Mouse (Mus musculus): Measurements from ENCODE around the gene Gm5798. TPM values are rescaled to one million over a fixed set of nuclear protein-coding genes. Genes with fewer than 3 reads are reported as not detected.

Gm5798 gene
- polyA plus RNA-seq (2012; rRNA removed) = not detected in 2 replicates

GRCm38 (mm10) chr14:41348309-41348708 lies at the start of gene Gm5798:
Gm5798 (plus strand) TSS chr14:41348609.

DNA sequence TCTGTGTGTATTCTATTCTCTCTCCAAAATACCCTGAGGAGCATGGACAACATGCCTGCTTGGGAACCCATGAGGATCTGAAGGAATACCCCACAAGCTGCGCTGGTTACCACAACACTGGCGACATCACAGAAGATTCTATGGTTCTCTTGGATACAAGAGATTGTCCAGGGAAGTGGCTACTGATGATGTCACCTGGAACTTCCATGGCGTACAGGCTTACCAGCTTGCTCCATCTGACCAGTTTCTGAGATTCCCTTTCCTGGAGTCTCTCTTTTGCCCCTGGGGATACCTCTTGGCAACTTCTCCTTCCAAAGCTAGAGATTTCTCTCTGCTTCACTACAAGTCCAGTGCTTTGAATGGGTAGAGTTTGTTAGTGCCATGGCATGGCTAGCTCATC lies 37.9 kb downstream of the Gm5798 start, which contains the start of gene Gm7945:
Gene Gm7945 (minus strand): TSS at position 101 of the 400 bp plus-strand sequence.

Other genes with a start within 250 kb of the Gm5798 start
- gene Mat1a, start 243.6 kb upstream of the Gm5798 start, polyA plus RNA-seq (2012; rRNA removed) = 0.09 and 0.13 TPM in 2 replicates
- gene Sftpa1, start 216.8 kb upstream of the Gm5798 start, polyA plus RNA-seq (2012; rRNA removed) = not detected in 2 replicates
- gene Mbl1, start 197.2 kb upstream of the Gm5798 start, polyA plus RNA-seq (2012; rRNA removed) = not detected in 2 replicates
- gene Sftpd, start 163.5 kb upstream of the Gm5798 start, polyA plus RNA-seq (2012; rRNA removed) = 0.05 and 0.09 TPM in 2 replicates
- gene Gm2832, start 69.8 kb upstream of the Gm5798 start, polyA plus RNA-seq (2012; rRNA removed) = not detected in 2 replicates
- gene Gm7945, start 37.8 kb downstream of the Gm5798 start, polyA plus RNA-seq (2012; rRNA removed) = not detected in 2 replicates
- gene Gm6482, start 59.7 kb downstream of the Gm5798 start, polyA plus RNA-seq (2012; rRNA removed) = not detected in 2 replicates
- not detected in 2 replicates for gene Gm7954, start 104.9 kb downstream of the Gm5798 start, polyA plus RNA-seq (2012; rRNA removed)
- gene Gm3486, start 140.9 kb downstream of the Gm5798 start, polyA plus RNA-seq (2012; rRNA removed) = not detected in 2 replicates
- gene Gm7970, start 207.0 kb downstream of the Gm5798 start, polyA plus RNA-seq (2012; rRNA removed) = not detected in 2 replicates
- gene 1700049E17Rik2, start 224.6 kb downstream of the Gm5798 start, polyA plus RNA-seq (2012; rRNA removed) = not detected in 2 replicates

Measured in stomach, adult 2 months (tissue).